Mouse (Mus musculus): ENCODE measurements at regions not wholly inside any gene's neighbourhood (a gene's known extent, or its start where the extent isn't known, plus 50 kb on each side); places are given as distances from the start of the nearest gene placed in this dataset.
A peak's percentile ranks its signal among the peaks of the same experiment; 100 is the strongest.
"Not testable (repeated sequence)": the region's sequence is repeated elsewhere in the genome, so short reads cannot be mapped to it uniquely, and the experiment has no call there.

DNA sequence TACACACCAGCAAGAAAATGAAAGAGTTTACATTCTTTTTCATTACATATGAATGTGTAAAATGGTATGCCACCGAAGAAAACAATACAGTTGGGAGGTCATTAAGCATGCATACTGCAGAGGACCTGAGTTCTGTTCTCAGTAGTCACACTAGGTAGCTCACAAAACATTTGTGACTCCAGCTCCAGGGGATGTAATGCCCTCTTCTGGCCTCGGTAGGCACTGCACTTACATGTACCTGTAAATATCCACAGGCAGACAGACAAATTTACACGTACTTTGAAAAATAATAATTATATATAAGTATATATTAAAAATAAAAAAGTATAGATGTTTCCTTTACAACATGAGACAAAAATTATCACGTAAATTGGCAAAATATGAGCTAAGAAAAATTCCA, 342.3 kb upstream of the Gm28363 start:
- DNase-seq (ENCODE audit: low read depth): peak; percentile 2

DNA sequence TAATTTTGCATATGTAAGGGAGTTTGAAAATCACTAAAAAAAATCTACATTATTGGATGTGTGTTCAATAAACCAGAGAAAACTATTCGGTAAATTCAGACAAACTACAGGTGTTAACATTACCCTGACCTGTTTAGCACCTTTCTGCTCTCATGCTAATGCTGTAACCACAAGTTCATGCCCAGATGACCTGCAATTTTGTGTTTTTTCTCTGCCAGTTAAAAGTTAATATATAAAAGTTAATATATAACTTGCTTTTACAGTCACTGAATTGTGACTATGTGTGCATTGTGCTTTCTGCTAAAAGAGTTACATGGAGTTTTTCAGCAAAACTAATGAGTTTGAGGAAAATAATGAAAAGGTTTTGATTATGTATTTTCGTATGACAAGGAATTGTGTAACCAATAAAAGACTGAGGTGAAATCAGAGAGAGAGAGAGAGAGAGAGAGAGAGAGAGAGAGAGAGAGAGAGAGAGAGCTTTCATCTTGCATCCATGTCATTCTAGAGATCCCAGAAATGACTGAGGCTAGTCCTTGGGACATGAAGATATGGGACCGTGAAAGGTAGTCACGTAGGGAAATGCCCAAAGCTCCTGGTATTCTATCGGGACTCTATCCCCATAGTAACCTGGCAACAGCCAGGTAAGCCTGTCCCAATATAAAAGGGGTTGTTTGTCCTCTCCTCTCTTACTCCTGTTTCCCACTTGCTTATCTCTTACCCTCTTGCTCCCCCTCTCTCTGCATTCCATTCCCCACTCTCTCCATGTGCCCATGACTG, 340.3 kb upstream of the Gm28363 start:
- no peak for DNase-seq (ENCODE audit: low read depth)

GRCm38 (mm10) chr1:117364066-117364465, 332.9 kb upstream of the Gm28363 start:
- no peak for DNase-seq (ENCODE audit: low read depth)

GRCm38 (mm10) chr1:117412349-117412748, 284.6 kb upstream of the Gm28363 start:
- no peak for DNase-seq (ENCODE audit: low read depth)

DNA sequence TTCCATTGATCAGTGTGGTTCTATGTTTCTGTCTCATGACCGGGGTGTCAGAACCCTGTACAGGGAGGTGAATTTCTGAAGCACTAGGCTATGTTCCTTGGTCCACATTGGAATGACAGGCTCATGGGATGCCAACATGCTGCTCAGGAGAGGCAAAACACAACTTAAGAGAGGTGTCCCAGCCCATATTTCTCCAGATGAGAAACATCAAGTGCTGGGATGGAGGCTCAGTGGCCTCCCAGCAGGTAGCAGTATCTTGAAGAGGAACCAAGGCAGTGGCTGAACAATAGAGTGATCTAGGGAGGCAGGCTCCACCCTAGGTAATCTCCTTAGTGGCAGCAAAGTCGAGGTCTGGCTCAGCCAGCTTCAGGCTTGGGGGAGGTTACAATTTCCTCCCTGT, 239.2 kb upstream of the Gm28363 start:
- DNase-seq (ENCODE audit: low read depth): no peak

- not testable (repeated sequence) for DNase-seq (ENCODE audit: low read depth)
Observed at GRCm38 (mm10) chr1:117458156-117458850, 238.6 kb upstream of the Gm28363 start.

DNA sequence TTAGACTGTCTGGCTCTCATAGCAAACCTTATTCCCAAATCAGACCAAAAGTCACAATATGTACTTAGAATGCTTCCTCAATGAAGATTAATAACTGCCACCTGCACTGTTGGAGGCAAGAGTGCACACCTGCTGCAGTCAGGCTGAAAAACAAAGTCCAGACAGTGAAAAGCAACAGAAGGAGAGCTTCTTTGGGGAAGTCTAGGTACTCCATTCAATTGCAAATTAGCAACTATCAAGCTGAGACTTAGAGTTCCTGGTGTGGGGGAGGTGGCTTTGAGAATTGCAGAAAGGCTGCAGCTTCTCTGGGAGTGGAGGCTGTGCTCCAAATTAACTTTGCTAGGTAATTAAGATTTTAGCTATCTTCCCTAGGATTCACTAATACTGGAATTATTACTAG, 237.8 kb upstream of the Gm28363 start:
- DNase-seq (ENCODE audit: low read depth): not testable (repeated sequence)

- DNase-seq (ENCODE audit: low read depth): no peak
Observed at GRCm38 (mm10) chr1:117490176-117490575, 206.8 kb upstream of the Gm28363 start.

DNA sequence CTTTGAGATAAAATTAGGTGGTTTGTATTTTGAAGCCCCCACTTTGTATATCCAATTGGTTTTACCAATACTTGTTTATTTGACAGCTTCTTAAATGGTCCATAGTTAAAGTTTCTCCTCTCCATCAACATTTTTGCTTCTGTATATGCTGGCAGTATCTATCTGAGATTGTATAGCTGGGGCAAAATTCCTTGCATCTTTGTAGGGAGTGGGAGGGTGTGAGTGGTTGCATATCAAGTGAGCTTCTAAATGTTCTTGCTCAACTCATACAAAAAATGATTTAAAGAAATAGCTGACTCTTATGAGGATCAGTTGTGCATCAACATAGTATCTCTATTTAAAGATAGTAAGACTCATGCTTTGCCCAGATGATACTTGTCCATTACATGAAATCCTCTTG, 199.9 kb upstream of the Gm28363 start:
- DNase-seq (ENCODE audit: low read depth): no peak

GRCm38 (mm10) chr1:117519498-117520032, 177.4 kb upstream of the Gm28363 start:
- peak; percentile 42 for DNase-seq (ENCODE audit: low read depth)

Measured in NIH3T3 (cell line).